Mouse (Mus musculus): ENCODE results near the gene Jak3.
A peak's percentile ranks its signal among the peaks of the same experiment; 100 is the strongest.
"Not testable (repeated sequence)": the region's sequence is repeated elsewhere in the genome, so short reads cannot be mapped to it uniquely, and the experiment has no call there.

The Jak3 gene

GRCm38 (mm10) chr8:71686143-71686734, 10.1 kb downstream of the Jak3 start:
- DNase-seq (ENCODE audit: low spot score): no peak

- no peak for DNase-seq (ENCODE audit: low spot score)
Measured at GRCm38 (mm10) chr8:71687616-71688015, 11.5 kb downstream of the Jak3 start.

GRCm38 (mm10) chr8:71689028-71689427, 12.9 kb downstream of the Jak3 start, which contains the start of gene Insl3:
TSS of gene Insl3 (plus strand) at chr8:71689214.
- no peak for DNase-seq (ENCODE audit: low spot score)

GRCm38 (mm10) chr8:71692509-71692908, 16.4 kb downstream of the Jak3 start:
- DNase-seq (ENCODE audit: low spot score): no peak

GRCm38 (mm10) chr8:71693166-71694041, 17.3 kb downstream of the Jak3 start:
- no peak for DNase-seq (ENCODE audit: low spot score)

- not testable (repeated sequence) for DNase-seq (ENCODE audit: low spot score)
Measured at GRCm38 (mm10) chr8:71695456-71695855, 19.4 kb downstream of the Jak3 start.

GRCm38 (mm10) chr8:71700493-71701269, 24.6 kb downstream of the Jak3 start:
- DNase-seq (ENCODE audit: low spot score): peak; percentile 24

- no peak for DNase-seq (ENCODE audit: low spot score)
Measured at GRCm38 (mm10) chr8:71701414-71702086, 25.5 kb downstream of the Jak3 start, which contains the start of gene B3gnt3. TSS of gene B3gnt3 (minus strand) at chr8:71701789.

- DNase-seq (ENCODE audit: low spot score): no peak
Measured at GRCm38 (mm10) chr8:71702087-71702432, 26.0 kb downstream of the Jak3 start.

GRCm38 (mm10) chr8:71702923-71703322, 26.8 kb downstream of the Jak3 start:
- DNase-seq (ENCODE audit: low spot score): peak; percentile 53

- not testable (repeated sequence) for DNase-seq (ENCODE audit: low spot score)
Measured at GRCm38 (mm10) chr8:71703400-71703799, 27.3 kb downstream of the Jak3 start.

- DNase-seq (ENCODE audit: low spot score): peak; percentile 48
Measured at GRCm38 (mm10) chr8:71707874-71708273, 31.8 kb downstream of the Jak3 start.

GRCm38 (mm10) chr8:71709134-71709799, 33.2 kb downstream of the Jak3 start:
- no peak for DNase-seq (ENCODE audit: low spot score)

GRCm38 (mm10) chr8:71709800-71710446, 33.8 kb downstream of the Jak3 start:
- peak; percentile 83 for DNase-seq (ENCODE audit: low spot score)

- no peak for DNase-seq (ENCODE audit: low spot score)
Measured at GRCm38 (mm10) chr8:71711574-71711973, 35.5 kb downstream of the Jak3 start.

- no peak for DNase-seq (ENCODE audit: low spot score)
Measured at GRCm38 (mm10) chr8:71715531-71715930, 39.4 kb downstream of the Jak3 start.

GRCm38 (mm10) chr8:71716561-71717053, 40.5 kb downstream of the Jak3 start:
- no peak for DNase-seq (ENCODE audit: low spot score)

GRCm38 (mm10) chr8:71717096-71717495, 41.0 kb downstream of the Jak3 start:
- DNase-seq (ENCODE audit: low spot score): no peak

- no peak for DNase-seq (ENCODE audit: low spot score)
Measured at GRCm38 (mm10) chr8:71718252-71718651, 42.2 kb downstream of the Jak3 start.

GRCm38 (mm10) chr8:71719218-71719617, 43.1 kb downstream of the Jak3 start:
- DNase-seq (ENCODE audit: low spot score): no peak

All from urinary bladder, postnatal 14 days (tissue).